Mouse (Mus musculus): Measurements from ENCODE around the gene Tmem151a. TPM values are rescaled to one million over a fixed set of nuclear protein-coding genes. Genes with fewer than 3 reads are reported as not detected.
A peak's percentile ranks its signal among the peaks of the same experiment; 100 is the strongest.

The Tmem151a gene
- polyA plus RNA-seq, 1 experiment from 2014 or later: 2.8 TPM

DNA sequence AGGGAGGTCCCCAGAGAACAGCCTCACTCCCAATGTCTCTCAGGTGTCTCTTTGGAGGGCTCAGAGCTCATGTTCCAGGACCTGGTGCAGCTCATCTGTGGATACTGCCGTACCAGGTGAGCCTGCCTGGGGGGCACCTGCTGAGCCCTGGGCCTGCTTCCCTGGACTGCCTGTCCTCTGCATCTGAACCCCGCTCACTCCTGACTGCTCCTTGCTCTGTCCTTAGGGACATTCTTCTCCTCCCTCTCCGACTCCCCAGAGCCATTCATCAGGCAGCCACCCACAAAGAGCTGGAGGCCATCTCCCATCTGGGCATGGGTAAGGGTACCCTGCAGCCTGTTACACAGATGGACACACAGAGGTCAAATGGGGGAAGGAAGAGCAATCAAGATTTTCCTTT lies 33.8 kb downstream of the Tmem151a start:
- Histone ChIP-seq H3K27ac (no peak overlapping the region), H3K4me2 (peak overlapping the region; percentile 36; the same call in 1 of the 2 replicates), H3K9ac (replicated peaks) (no peak overlapping the region), H3K4me3 (replicated peaks) (0 out of 2 replicates have a peak overlapping the region, but pooled peaks have one; percentile 17), H3K9me3 (no peaks in the 10 kb centered on the region), H3K27me3 (peaks cover 49% of the 10 kb centered on the region), H3K36me3 (peaks cover 33% of the 10 kb centered on the region), H3K4me1 (replicated peaks) (peaks cover 34% of the 10 kb centered on the region)
- 40% methylated on average over 3 of the region's 3 CpGs for WGBS
- no peak for ATAC-seq (ENCODE audit: insufficient number of reproducible peaks, insufficient read depth, low FRiP score, low TSS enrichment, low read depth)

DNA sequence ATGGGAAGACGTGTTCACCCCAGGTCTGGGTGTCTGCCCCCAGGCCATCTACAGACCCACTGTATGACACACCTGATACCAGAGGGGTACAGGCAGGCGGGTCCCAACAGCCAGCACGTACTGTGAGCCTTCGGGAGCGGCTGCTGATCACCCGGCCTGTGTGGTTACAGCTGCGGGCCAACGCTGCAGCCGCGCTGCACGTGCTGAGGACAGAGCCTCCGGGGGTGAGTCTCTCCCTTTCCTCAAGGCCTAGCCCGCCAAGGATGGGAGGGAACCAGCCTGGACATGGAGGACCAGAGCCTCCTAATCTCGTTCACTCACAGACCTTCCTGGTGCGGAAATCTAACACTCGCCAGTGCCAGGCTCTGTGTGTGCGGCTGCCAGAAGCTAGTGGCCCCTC lies 34.3 kb downstream of the Tmem151a start:
- peaks cover 49% of the 10 kb centered on the region for H3K27me3 ChIP-seq
- peaks cover 38% of the 10 kb centered on the region for H3K36me3 ChIP-seq
- peak; percentile 16; the same call in 1 of the 2 replicates for ATAC-seq (ENCODE audit: insufficient number of reproducible peaks, insufficient read depth, low FRiP score, low TSS enrichment, low read depth)
- peak overlapping the region; percentile 36 for H3K4me2 ChIP-seq
- WGBS: 6% methylated on average over 17 of the region's 17 CpGs
- H3K9ac ChIP-seq (replicated peaks): peak overlapping the region; percentile 23; the same call in 1 of the 2 replicates
- H3K9me3 ChIP-seq: no peaks in the 10 kb centered on the region
- H3K4me3 ChIP-seq (replicated peaks): peak overlapping the region; percentile 17
- H3K4me1 ChIP-seq (replicated peaks): peaks cover 29% of the 10 kb centered on the region
- no peak overlapping the region for H3K27ac ChIP-seq

DNA sequence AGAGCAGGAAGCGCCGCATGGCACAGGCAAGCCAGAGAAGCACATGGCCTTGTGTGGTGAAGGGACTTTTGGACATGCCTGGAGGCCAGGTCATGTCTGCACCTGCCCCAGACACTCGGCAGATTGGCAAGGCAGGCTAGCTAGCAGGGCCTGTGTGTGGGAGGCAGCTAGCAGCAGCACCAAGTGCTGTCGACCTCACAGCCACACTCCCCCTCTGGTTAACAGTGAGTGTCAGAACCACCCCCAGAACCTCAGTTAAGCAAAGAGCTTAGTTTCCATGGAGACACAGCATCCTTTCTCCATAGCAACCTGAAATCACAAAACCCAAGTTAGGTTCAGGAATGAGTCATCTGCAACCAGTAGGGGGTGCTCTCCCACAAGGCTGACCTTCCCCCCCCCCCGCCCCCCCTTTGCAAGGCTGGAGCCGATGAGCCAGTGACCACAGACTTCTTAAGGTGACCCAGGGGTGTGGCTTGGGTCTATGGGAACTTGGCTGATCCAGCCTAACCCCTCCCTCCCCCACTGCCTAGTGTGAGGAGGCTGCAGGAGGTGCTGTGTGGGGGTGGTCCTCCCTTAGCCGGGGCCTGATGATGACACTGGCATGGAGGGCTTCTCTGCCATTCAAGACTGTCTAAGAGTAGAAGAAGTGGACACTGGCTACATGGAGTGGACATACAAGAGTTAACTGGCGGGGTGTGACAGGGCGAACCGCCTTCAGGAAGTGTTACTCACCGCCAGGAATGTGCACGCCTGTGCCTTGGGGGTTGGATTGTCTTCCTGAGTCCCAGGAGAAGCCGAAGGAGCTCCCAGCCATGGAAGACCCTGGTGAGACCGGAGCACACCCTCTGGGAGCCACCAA lies 35.1 kb downstream of the Tmem151a start, which contains the start of gene Rin1:
Rin1 (plus strand) TSS at position 435 of the 859 bp plus-strand sequence.
- Histone ChIP-seq H3K36me3 (peaks cover 41% of the 10 kb centered on the region), H3K4me3 (replicated peaks) (peak within 1 kb of the TSS; percentile 17), H3K27me3 (peaks cover 49% of the 10 kb centered on the region), H3K27ac (no peak within 1 kb of the TSS), H3K9me3 (no peaks in the 10 kb centered on the region), H3K9ac (replicated peaks) (peak within 1 kb of the TSS; percentile 23; the same call in 1 of the 2 replicates), H3K4me1 (replicated peaks) (peaks cover 29% of the 10 kb centered on the region), H3K4me2 (peak within 1 kb of the TSS; percentile 36)
- ATAC-seq (ENCODE audit: insufficient number of reproducible peaks, insufficient read depth, low FRiP score, low TSS enrichment, low read depth): no peak
- 16% methylated on average over 14 of the region's 14 CpGs for WGBS

DNA sequence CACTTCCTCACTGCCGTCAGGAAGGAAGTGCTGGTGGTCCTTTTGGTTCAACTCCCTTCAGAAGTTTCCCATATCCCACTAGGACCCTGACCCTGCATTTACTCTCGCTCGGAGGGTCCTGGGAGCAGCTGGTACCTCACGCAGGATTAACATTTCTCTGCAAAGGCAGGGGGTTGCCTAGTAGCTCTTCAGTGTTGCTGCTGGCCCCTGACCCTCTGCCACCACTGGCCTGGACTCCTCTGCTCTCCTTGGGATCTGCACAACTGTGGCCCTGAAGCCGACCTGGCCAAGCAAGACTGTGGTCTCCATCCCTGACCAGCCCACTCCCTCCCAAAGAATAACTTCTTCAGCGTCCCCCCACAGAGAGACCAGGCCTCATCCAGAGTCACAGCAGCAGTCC lies 36.0 kb downstream of the Tmem151a start:
- Histone ChIP-seq H3K36me3 (peaks cover 42% of the 10 kb centered on the region), H3K9ac (replicated peaks) (no peak overlapping the region), H3K9me3 (no peaks in the 10 kb centered on the region), H3K4me3 (replicated peaks) (no peak overlapping the region), H3K27ac (no peak overlapping the region), H3K27me3 (peaks cover 49% of the 10 kb centered on the region), H3K4me1 (replicated peaks) (peaks cover 29% of the 10 kb centered on the region), H3K4me2 (no peak overlapping the region)
- WGBS: 84% methylated on average over 6 of the region's 6 CpGs
- no peak for ATAC-seq (ENCODE audit: insufficient number of reproducible peaks, insufficient read depth, low FRiP score, low TSS enrichment, low read depth)

DNA sequence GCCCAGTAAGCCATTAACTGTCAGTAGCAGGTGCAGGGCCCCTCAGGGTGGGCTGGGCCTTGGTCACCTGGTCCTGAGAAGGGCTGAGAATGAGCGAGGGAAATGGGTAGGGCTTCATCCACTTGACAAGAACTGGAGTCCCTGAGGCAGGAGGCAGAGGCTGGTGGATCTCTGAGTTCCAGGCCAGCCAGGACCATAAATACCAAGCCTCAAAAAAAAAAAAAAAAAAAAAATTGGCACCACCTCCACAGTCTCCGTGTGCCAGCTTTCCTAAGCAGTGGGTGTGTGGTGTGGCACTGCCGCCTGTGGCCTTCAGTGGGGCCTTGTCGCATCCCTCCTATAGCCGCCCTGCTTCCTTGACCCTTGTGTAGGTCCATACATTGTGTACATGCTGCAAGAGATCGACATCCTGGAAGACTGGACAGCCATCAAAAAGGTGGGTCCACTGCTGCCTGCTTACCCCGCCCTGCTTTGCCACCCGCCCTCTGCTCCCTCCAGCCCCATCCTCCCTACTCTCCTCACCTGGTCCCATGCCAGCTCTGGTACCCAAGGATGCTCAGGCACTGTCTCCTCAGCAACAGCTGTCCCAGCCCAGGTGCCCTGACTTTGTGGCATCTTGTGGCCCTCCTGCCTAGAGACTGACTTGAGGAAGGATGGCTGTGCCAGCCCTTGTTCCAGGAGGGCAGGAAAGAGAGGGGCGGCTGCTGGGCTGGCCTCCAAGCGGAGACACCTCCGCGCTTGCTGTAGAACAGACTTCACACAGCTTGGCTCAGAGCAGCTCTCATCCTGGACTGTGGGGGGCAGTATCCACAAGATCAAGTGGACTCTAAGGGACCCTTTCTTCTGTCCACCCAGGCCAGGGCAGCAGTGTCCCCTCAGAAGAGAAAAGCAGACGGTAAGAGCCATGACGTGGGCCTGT lies 36.9 kb downstream of the Tmem151a start:
- 86% methylated on average over 14 of the region's 14 CpGs for WGBS

DNA sequence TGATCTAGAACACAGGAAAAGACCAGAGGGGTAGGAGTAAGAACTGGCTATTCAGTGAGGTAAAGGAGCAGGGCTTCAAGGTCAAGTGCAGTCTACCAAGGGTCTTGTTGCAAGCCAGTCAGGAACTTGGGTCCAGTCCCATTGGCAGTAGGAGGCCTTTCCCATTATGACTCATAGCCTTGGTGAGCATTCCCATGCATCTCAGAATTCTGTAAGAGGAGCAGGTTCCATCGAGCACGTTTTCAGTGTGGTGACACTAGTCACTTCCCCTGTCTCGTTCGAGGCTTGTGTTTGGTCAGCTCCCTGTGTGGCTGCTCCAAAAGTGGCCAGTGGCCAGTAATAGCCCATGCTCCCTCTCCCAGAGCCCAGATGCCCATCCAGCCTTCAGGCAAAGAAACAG lies 39.8 kb downstream of the Tmem151a start:
- Histone ChIP-seq H3K9me3 (no peaks in the 10 kb centered on the region), H3K4me2 (no peak overlapping the region), H3K36me3 (peaks cover 60% of the 10 kb centered on the region), H3K4me1 (replicated peaks) (peaks cover 23% of the 10 kb centered on the region), H3K4me3 (replicated peaks) (no peak overlapping the region), H3K9ac (replicated peaks) (no peak overlapping the region), H3K27ac (no peak overlapping the region), H3K27me3 (peaks cover 12% of the 10 kb centered on the region)
- no peak for ATAC-seq (ENCODE audit: insufficient number of reproducible peaks, insufficient read depth, low FRiP score, low TSS enrichment, low read depth)
- 75% methylated on average over 4 of the region's 4 CpGs for WGBS

More for the DNA sequence above, 36.9 kb downstream of the Tmem151a start:
- no peak overlapping the region for H3K9ac ChIP-seq (replicated peaks)
- no peak overlapping the region for H3K4me3 ChIP-seq (replicated peaks)
- ATAC-seq (ENCODE audit: insufficient number of reproducible peaks, insufficient read depth, low FRiP score, low TSS enrichment, low read depth): no peak
- H3K4me2 ChIP-seq: no peak overlapping the region
- H3K4me1 ChIP-seq (replicated peaks): peaks cover 29% of the 10 kb centered on the region
- no peak overlapping the region for H3K27ac ChIP-seq
- H3K36me3 ChIP-seq: peaks cover 51% of the 10 kb centered on the region
- H3K9me3 ChIP-seq: no peaks in the 10 kb centered on the region
- peaks cover 41% of the 10 kb centered on the region for H3K27me3 ChIP-seq

DNA sequence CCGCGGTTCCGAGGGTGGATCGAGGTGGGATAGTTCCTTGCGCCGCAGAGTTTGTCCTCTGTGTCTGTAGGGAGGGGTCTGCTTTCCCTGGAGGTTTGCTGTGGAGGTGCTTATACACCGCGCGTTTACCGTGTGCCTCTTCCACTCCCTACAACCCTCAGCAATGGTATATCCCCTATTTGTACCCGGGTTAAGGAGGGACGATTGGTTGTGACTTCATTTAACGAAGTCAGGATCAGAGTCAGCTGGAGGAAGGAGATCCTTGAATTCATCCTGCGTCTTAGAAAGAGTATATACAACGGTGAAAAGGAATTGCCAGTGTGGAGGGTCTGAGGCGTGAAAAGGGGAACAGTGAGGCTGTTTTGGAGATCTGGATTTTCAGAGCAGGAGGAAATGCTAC lies 43.7 kb downstream of the Tmem151a start:
- H3K27ac ChIP-seq: no peak overlapping the region
- peaks cover 35% of the 10 kb centered on the region for H3K4me1 ChIP-seq (replicated peaks)
- no peak for ATAC-seq (ENCODE audit: insufficient number of reproducible peaks, insufficient read depth, low FRiP score, low TSS enrichment, low read depth)
- 3% methylated on average over 16 of the region's 16 CpGs for WGBS
- peak overlapping the region; percentile 98 for H3K4me2 ChIP-seq
- H3K9me3 ChIP-seq: no peaks in the 10 kb centered on the region
- no peaks in the 10 kb centered on the region for H3K27me3 ChIP-seq
- peak overlapping the region; percentile 85 for H3K4me3 ChIP-seq (replicated peaks)
- peaks cover 28% of the 10 kb centered on the region for H3K36me3 ChIP-seq
- H3K9ac ChIP-seq (replicated peaks): peak overlapping the region; percentile 75

DNA sequence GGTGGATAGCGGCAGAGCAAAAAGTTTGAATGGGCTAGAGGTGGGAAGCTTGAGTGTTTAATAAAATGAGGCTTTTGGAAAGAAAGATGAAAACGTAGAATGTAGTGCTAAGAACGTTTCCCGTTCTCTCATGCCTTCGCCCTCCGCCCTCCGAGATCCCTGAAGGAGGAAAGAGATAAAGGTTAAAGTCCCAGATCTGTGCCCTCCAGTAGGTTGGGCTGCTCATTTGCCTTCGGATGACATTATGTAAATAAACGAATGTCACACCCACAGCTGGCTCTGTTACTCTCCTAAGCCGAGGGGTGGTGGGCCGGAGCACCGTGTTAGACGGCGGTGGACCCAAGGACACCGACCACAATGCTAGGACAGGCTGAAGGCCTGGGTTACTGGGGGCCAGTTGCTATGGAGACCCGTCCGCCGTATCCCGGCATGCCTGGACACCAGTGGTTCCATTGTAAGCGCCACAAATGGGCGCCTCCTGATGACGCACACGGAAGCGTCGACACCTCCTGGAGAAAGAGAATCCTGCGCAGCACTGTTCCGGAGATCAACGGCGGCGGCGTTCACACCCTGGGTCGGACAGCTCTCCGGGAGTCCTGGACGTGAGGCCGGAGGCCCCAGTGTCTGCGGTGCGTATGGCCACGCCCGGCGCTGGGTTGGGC lies 44.3 kb downstream of the Tmem151a start, which contains the start of gene Brms1:
Brms1 (plus strand) TSS at position 493 of the 662 bp plus-strand sequence.
- Histone ChIP-seq H3K4me1 (replicated peaks) (peaks cover 35% of the 10 kb centered on the region), H3K4me3 (replicated peaks) (peak within 1 kb of the TSS; percentile 85), H3K27me3 (no peaks in the 10 kb centered on the region), H3K36me3 (peaks cover 22% of the 10 kb centered on the region; the same call in 1 of the 2 replicates), H3K9ac (replicated peaks) (peak within 1 kb of the TSS; percentile 78), H3K27ac (no peak within 1 kb of the TSS), H3K9me3 (no peaks in the 10 kb centered on the region), H3K4me2 (peak within 1 kb of the TSS; percentile 98)
- ATAC-seq (ENCODE audit: insufficient number of reproducible peaks, insufficient read depth, low FRiP score, low TSS enrichment, low read depth): peak; percentile 68
- WGBS: 9% methylated on average over 40 of the region's 40 CpGs

DNA sequence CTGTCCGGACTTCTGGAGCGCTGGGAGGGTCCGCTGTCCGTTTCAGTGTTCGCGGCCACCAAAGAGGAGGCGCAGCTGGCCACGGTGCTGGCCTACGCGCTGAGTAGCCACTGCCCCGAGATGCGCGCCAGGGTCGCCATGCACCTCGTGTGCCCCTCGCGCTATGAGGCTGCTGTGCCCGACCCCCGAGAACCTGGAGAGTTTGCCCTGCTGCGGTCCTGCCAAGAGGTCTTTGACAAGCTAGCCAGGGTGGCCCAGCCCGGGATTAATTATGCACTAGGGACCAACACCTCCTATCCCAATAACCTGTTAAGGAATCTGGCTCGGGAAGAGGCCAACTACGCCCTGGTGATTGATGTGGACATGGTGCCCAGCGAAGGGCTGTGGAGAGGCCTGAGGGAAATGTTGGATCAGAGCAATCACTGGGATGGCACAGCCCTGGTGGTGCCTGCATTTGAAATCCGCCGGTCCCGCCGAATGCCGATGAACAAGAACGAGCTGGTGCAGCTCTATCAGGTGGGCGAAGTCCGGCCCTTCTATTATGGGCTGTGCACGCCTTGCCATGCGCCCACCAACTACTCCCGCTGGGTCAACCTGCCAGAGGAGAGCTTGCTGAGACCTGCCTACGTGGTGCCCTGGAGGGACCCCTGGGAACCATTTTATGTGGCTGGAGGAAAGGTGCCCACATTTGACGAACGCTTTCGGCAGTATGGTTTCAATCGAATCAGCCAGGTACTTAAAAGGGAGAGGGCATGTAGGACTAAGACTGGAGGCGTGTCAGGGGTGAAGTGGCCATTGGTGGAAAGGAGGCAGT lies 45.8 kb downstream of the Tmem151a start:
- H3K4me2 ChIP-seq: peak overlapping the region; percentile 98
- H3K4me3 ChIP-seq (replicated peaks): peak overlapping the region; percentile 85
- no peaks in the 10 kb centered on the region for H3K9me3 ChIP-seq
- peaks cover 35% of the 10 kb centered on the region for H3K4me1 ChIP-seq (replicated peaks)
- H3K9ac ChIP-seq (replicated peaks): peak overlapping the region; percentile 78
- peaks cover 23% of the 10 kb centered on the region; the same call in 1 of the 2 replicates for H3K36me3 ChIP-seq
- ATAC-seq (ENCODE audit: insufficient number of reproducible peaks, insufficient read depth, low FRiP score, low TSS enrichment, low read depth): peak; percentile 24; the same call in 1 of the 2 replicates
- no peaks in the 10 kb centered on the region for H3K27me3 ChIP-seq
- H3K27ac ChIP-seq: peak overlapping the region; percentile 87; the same call in 1 of the 2 replicates
- 12% methylated on average over 41 of the region's 41 CpGs for WGBS

DNA sequence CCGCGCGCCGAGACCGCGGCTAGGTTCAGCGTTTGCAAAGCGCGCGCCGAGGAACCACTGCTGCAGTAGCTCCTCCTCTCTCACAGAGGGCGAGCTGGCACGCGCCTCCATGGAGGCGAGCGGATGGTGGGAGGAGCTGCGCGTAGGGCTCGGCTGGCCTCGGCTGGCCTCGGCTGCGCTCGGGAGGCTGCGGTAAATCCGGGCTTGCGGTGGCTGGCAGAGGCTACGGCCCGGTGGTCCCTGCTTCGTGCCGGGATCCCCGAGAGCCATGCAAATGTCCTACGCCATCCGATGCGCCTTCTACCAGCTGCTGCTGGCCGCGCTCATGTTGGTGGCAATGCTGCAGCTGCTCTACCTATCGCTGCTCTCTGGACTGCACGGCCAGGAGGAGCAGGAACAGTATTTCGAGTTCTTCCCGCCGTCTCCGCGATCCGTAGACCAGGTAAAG lies 46.6 kb downstream of the Tmem151a start, which contains the start of the genes B4gat1 and AC124502.3:
B4gat1 (plus strand) TSS at position 118 of the 448 bp plus-strand sequence.
AC124502.3 (plus strand) TSS at position 183 of the 448 bp plus-strand sequence.
- peak; percentile 76 for ATAC-seq (ENCODE audit: insufficient number of reproducible peaks, insufficient read depth, low FRiP score, low TSS enrichment, low read depth)
- Histone ChIP-seq H3K4me2 (peak within 1 kb of the TSS; percentile 98), H3K36me3 (peaks cover 17% of the 10 kb centered on the region; the same call in 1 of the 2 replicates), H3K27me3 (no peaks in the 10 kb centered on the region), H3K9me3 (no peaks in the 10 kb centered on the region), H3K27ac (peak within 1 kb of the TSS; percentile 87), H3K9ac (replicated peaks) (peak within 1 kb of the TSS; percentile 78), H3K4me3 (replicated peaks) (peak within 1 kb of the TSS; percentile 85), H3K4me1 (replicated peaks) (peaks cover 35% of the 10 kb centered on the region)
- WGBS: under 1% methylated on average over 39 of the region's 44 CpGs

Data from limb, embryonic 12.5 days (tissue).